ENCODE assay signal across 8 mouse cellular contexts in the genomic region with DNA sequence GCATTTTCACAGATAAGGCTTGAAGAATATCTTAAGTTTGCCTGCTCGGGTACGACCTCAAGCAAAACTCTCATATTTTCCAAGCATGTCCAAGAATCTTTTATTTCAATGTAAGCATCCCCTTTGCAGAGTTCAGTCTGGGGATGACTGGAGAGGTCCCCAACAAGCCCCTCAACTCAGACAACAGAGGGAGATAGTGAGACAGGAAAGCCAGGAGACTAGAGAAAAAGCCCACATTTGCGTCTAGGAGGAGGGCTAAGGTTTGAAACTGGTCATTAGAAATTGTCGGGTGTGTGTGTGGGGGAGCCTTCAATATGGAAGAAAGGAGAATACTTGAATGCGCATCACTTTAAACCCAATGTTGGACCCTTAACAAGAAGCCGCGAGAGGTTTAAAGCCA. TPM values are rescaled to one million over a fixed set of nuclear protein-coding genes. Genes with fewer than 3 reads are reported as not detected.
DNase-seq lines count a peak whose midpoint lies in the region; ATAC-seq and TF ChIP-seq lines count a peak whose summit lies in the region.

No protein-coding gene starts in this region.

- no peak for TF ChIP-seq CTCF in embryonic fibroblast, embryonic 13.5 days (IDR thresholded peaks at IDR 0.05; ENCODE audit: borderline replicate concordance, insufficient read depth, low read length)

- no peak overlapping the region for H3K9ac ChIP-seq in liver, embryonic 13.5 days

- H3K36me3 ChIP-seq in heart, embryonic 10.5 days = no peaks in the 10 kb centered on the region
- H3K36me3 ChIP-seq in liver, embryonic 13.5 days = no peaks in the 10 kb centered on the region

- H3K4me1 ChIP-seq in heart, embryonic 10.5 days = no peaks in the 10 kb centered on the region
- no peaks in the 10 kb centered on the region for H3K4me1 ChIP-seq in embryonic fibroblast, embryonic 13.5 days (ENCODE audit: control insufficient read depth, insufficient read depth, low read length)
- no peaks in the 10 kb centered on the region for H3K4me1 ChIP-seq in liver, embryonic 13.5 days (replicated peaks)

- no peak overlapping the region for H3K27ac ChIP-seq in heart, embryonic 10.5 days
- no peak overlapping the region for H3K27ac ChIP-seq in embryonic fibroblast, embryonic 13.5 days (ENCODE audit: insufficient read depth, low read length)
- no peak overlapping the region for H3K27ac ChIP-seq in liver, embryonic 13.5 days

- peak overlapping the region; percentile 60 for H3K4me2 ChIP-seq in liver, embryonic 13.5 days

- no peaks in the 10 kb centered on the region for H3K9me3 ChIP-seq in heart, embryonic 10.5 days
- no peaks in the 10 kb centered on the region for H3K9me3 ChIP-seq in liver, embryonic 13.5 days (replicated peaks)

- ATAC-seq in liver, embryonic 13.5 days (ENCODE audit: low read depth) = no peak

- DNase-seq in heart, embryonic 10.5 days (ENCODE audit: low spot score) = no peak
- DNase-seq in heart, adult 18-20 months = no peak
- DNase-seq in MN1 (ENCODE audit: low spot score) = peak; percentile 6
- no peak for DNase-seq in liver, embryonic 13.5 days
- no peak for DNase-seq in urinary bladder, postnatal 14 days (ENCODE audit: low spot score)
- no peak for DNase-seq in lung, postnatal 36 days
- no peak for DNase-seq in thymus, adult 18-20 months

- H3K27me3 ChIP-seq in heart, embryonic 10.5 days (ENCODE audit: insufficient read depth, poor library complexity, severe bottlenecking) = peaks cover 19% of the 10 kb centered on the region; the same call in 1 of the 2 replicates
- H3K27me3 ChIP-seq in liver, embryonic 13.5 days = peaks cover 30% of the 10 kb centered on the region

- peak overlapping the region; percentile 66 for H3K4me3 ChIP-seq in heart, embryonic 10.5 days
- H3K4me3 ChIP-seq in embryonic fibroblast, embryonic 13.5 days (ENCODE audit: insufficient read depth, low read length) = peak overlapping the region; percentile 40; the same call in 1 of the 2 replicates
- 0 out of 2 replicates have a peak overlapping the region, but pooled peaks have one; percentile 51 for H3K4me3 ChIP-seq in liver, embryonic 13.5 days (replicated peaks)

- no peak for TF ChIP-seq POLR2A in embryonic fibroblast, embryonic 13.5 days (IDR thresholded peaks at IDR 0.05; ENCODE audit: low read depth, low read length)

- WGBS in heart, embryonic 10.5 days = 30% methylated on average over 7 of the region's 7 CpGs
- WGBS in liver, embryonic 13.5 days (ENCODE audit: insufficient replicate concordance) = 24% methylated on average over 7 of the region's 7 CpGs

RNA-seq across cellular contexts. Expression of a gene that starts 1.4 kb away (rescaled TPM):
- polyA plus RNA-seq in heart, embryonic 10.5 days (2016; fragmentation: Nextera tagmentation; extraction: Ambion mirVana) = 1.1 and 2.1 TPM in 2 replicates
- under 1 TPM; 0.10 TPM for total RNA-seq in heart, adult 18-20 months (2021)
- 0.17 and 0.65 TPM in 2 replicates for polyA plus RNA-seq in embryonic fibroblast, embryonic 13.5 days (2011; ENCODE audit: insufficient read length, low read depth, missing spikeins)
- 0.07 TPM in 2 replicates for polyA plus RNA-seq in liver, embryonic 13.5 days (2015; fragmentation: Nextera tagmentation; extraction: Ambion mirVana)
